Mouse (Mus musculus): ENCODE measurements around the gene Sirt7. TPM values are rescaled to one million over a fixed set of nuclear protein-coding genes. Genes with fewer than 3 reads are reported as not detected.

The Sirt7 gene
- 131 to 192 TPM (median 132 TPM) in 3 replicates for total RNA-seq (2017)

- no peak for ATAC-seq (replicated peaks; ENCODE audit: insufficient number of reproducible peaks, low FRiP score, low TSS enrichment, poor library complexity, severe bottlenecking)
These were observed at the start of gene Sirt7 for GRCm38 (mm10) chr11:120625152-120625775. Sirt7 (minus strand) TSS chr11:120625240.

DNA sequence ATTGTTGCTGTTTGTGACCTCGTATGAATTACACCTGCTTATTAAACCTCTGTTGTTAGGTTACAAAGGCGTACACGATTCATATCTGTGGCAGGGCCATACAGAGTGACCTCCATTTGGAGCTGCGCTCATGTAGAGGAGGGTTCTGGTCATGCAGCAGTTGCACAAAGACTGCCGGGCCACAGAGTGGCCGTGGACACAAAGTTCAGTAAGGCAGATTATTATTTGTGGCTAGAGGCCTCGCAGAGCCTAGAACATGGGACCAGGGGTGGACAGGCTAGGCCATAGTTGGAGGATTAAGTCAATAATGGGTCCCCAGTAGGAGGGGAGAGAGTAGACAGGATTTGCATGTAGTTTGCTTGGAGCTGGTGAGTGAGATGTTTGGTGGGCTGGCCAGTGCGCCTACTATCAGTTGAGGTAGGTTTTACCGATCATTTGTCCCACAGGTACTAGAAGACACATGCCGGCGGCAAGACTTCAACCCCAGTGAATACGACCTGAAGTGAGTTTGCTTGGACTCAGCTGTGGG is 48.6 kb upstream of the Sirt7 start:
- peak; percentile 3; the same call in 1 of the 2 replicates for ATAC-seq (replicated peaks; ENCODE audit: insufficient number of reproducible peaks, low FRiP score, low TSS enrichment, poor library complexity, severe bottlenecking)

GRCm38 (mm10) chr11:120672687-120673593 is 47.9 kb upstream of the Sirt7 start, which contains the start of gene Aspscr1:
Aspscr1 (plus strand) TSS chr11:120672973.
- ATAC-seq (replicated peaks; ENCODE audit: insufficient number of reproducible peaks, low FRiP score, low TSS enrichment, poor library complexity, severe bottlenecking): peak; percentile 87

GRCm38 (mm10) chr11:120666617-120667016 is 41.6 kb upstream of the Sirt7 start:
- ATAC-seq (replicated peaks; ENCODE audit: insufficient number of reproducible peaks, low FRiP score, low TSS enrichment, poor library complexity, severe bottlenecking): no peak

GRCm38 (mm10) chr11:120665406-120665805 is 40.4 kb upstream of the Sirt7 start:
- ATAC-seq (replicated peaks; ENCODE audit: insufficient number of reproducible peaks, low FRiP score, low TSS enrichment, poor library complexity, severe bottlenecking): no peak

DNA sequence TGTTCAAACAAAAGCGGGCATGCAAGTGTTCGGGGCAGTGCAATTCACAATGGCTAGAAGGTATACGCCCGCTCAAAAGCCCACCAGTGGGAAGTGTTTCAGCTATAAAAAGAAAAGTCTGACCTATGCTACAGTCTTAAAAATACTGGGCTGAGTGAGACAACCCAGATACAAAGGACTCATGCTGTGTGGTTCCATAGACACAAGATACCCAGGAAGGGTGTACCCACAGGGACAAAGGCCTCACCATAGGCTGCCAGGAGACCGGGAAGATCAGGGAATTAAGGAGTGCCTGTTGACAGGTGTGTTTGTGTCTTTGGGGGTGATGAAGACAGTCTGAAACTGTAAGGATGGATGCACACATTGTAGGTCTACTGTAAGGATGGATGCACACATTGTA is 38.7 kb upstream of the Sirt7 start:
- no peak for ATAC-seq (replicated peaks; ENCODE audit: insufficient number of reproducible peaks, low FRiP score, low TSS enrichment, poor library complexity, severe bottlenecking)

DNA sequence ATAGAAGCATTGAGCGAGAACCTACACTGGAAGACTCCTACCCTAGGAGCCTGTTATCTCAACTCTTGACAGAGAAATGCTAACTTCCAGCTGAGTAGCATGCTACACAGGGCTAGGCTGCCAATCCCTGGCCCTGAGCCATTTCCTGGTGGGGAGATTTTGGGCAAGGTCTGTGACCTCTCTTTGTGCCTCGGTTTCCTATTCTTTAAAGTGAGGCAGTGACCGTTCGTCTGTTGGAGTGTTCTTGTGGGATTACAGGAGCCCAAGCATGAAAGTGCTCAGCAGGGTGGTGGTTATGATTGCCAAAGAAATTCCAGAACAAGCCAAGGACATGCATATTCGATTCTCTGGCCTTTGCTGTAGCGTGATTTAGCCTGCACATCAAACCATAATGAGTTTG is 37.7 kb upstream of the Sirt7 start:
- no peak for ATAC-seq (replicated peaks; ENCODE audit: insufficient number of reproducible peaks, low FRiP score, low TSS enrichment, poor library complexity, severe bottlenecking)

GRCm38 (mm10) chr11:120661076-120661460 is 36.0 kb upstream of the Sirt7 start, which contains the start of gene Notum:
Notum (minus strand) TSS chr11:120661175.
- ATAC-seq (replicated peaks; ENCODE audit: insufficient number of reproducible peaks, low FRiP score, low TSS enrichment, poor library complexity, severe bottlenecking): no peak

DNA sequence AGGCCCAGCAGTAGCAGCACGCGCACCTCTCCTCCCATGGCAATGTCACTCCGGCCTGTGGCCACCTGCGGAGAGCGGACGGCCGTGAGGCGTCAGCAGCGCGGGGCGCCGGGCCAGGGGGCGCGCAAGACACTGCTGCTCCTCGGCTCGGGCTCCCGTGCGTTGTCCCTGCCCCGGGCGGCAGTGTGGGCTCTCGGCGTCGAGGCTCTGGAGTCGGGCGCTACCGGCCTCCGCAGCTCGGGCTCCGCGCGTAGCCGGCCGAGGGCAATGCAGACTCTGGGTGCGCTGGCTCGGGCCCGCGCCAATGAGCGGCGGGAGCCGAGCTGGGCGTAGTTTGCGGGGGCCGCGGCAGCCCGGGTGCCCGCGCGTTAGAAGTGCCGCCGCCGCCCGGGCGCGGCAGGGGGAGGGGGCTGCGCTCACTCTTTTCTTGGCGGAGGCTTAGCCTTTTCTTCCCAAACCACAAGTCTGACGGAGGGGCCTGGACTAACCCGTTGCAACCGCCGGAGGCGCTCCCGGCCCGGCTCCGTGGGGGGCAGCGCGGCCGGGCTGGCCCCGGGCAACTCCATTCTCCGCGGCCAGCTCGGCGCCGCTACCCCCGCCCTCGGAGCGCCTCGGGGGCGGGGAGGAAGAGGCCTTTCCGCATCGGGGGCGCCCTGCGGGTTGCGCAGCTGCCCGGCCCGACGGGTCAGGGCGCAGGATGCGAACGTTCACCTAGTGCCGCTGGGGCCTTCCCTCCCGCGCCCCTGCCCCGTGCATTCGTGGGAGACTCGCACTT is 35.4 kb upstream of the Sirt7 start:
- no peak for ATAC-seq (replicated peaks; ENCODE audit: insufficient number of reproducible peaks, low FRiP score, low TSS enrichment, poor library complexity, severe bottlenecking)

DNA sequence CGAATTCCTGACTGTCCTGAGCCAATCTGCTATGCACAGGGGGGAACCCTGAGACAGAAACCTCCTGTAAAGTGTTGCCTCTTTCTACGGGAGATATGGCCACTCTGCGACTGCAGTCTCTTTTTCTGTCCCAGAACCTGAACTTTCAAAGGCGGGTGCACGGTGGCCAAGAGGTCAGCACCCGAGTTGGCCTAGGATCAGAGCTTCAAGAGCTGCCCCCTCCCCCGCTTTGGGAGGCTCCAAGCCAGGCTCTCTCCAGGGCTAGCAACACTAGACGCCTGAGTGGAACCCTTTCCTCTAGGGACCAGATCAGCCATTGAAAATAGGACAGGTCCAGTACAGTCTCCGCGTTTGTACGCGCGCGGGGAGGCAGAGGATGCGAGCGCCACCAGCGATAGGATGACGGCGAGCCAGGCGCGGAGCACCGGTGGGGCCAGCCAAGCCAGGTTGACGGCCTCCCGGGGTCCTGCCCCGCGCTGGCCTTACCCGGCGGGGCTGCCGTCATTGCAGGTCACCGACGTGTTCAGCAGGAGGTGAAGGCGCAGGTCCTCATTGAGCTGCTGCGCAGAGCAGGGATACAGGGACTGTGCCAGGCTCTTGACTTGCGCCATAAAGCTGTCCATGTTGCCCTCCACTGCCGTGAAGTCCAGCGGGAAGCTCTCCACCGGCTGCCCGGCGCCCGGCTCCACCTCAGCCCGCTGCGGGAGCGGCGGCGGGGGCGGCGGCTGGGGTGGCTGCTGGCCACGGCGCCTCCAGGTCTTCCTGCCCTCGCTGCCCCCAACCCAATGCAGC is 34.7 kb upstream of the Sirt7 start:
- no peak for ATAC-seq (replicated peaks; ENCODE audit: insufficient number of reproducible peaks, low FRiP score, low TSS enrichment, poor library complexity, severe bottlenecking)

DNA sequence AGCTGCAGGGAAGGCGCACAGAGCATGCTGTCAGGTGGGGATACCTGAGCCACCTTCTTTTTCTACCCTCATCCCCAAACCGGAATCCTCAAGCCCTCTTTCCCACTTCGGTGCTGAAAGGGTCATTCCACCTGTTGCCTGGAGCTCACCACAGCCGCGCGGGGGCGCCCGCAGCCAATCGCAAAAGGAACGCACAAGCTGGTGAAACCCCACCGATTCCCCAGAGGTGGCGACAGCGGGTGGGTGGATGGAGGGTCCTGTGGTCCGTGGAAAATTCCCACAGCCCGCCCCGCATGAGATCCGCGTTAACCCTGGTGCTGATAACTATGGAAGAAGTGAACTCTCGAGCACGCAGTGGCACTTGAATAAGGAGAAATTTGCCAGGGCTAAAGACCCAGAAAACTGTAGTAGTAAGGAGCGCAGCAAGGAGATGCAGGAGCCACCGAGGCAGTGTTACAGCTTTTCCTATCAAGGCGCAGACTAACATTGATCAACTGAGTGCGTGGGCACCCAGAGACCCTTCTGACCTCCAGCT is 33.9 kb upstream of the Sirt7 start:
- ATAC-seq (replicated peaks; ENCODE audit: insufficient number of reproducible peaks, low FRiP score, low TSS enrichment, poor library complexity, severe bottlenecking): peak; percentile 44; the same call in 1 of the 2 replicates

DNA sequence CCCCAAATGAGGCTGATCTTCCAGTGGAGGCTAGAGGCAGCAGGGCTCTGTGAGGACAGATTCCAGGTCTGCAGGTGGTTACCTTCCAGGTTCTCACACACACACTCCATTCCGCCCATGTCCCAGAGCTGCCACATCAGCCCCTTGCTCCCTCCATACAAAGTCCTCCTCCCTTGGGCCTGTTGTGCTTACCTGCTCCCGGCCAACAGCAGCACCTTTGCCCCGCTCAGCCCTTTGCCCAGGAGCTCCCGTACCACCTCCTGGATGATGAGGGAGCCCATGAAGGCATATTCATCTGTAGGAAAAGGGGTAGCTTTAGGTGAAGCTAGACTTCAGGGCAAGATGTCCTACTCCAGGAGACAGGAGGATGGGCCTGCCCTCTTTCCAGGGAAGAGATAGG is 32.3 kb upstream of the Sirt7 start:
- ATAC-seq (replicated peaks; ENCODE audit: insufficient number of reproducible peaks, low FRiP score, low TSS enrichment, poor library complexity, severe bottlenecking): no peak

- no peak for ATAC-seq (replicated peaks; ENCODE audit: insufficient number of reproducible peaks, low FRiP score, low TSS enrichment, poor library complexity, severe bottlenecking)
These were observed 29.7 kb upstream of the Sirt7 start for GRCm38 (mm10) chr11:120654741-120655140.

- no peak for ATAC-seq (replicated peaks; ENCODE audit: insufficient number of reproducible peaks, low FRiP score, low TSS enrichment, poor library complexity, severe bottlenecking)
These were observed 26.8 kb upstream of the Sirt7 start for GRCm38 (mm10) chr11:120651872-120652271.

- ATAC-seq (replicated peaks; ENCODE audit: insufficient number of reproducible peaks, low FRiP score, low TSS enrichment, poor library complexity, severe bottlenecking): no peak
These were observed 23.0 kb upstream of the Sirt7 start, which contains the start of gene Myadml2 for GRCm38 (mm10) chr11:120648001-120648476. Myadml2 (minus strand) TSS chr11:120648158.

- ATAC-seq (replicated peaks; ENCODE audit: insufficient number of reproducible peaks, low FRiP score, low TSS enrichment, poor library complexity, severe bottlenecking): no peak
These were observed 22.2 kb upstream of the Sirt7 start for GRCm38 (mm10) chr11:120647047-120647830.

DNA sequence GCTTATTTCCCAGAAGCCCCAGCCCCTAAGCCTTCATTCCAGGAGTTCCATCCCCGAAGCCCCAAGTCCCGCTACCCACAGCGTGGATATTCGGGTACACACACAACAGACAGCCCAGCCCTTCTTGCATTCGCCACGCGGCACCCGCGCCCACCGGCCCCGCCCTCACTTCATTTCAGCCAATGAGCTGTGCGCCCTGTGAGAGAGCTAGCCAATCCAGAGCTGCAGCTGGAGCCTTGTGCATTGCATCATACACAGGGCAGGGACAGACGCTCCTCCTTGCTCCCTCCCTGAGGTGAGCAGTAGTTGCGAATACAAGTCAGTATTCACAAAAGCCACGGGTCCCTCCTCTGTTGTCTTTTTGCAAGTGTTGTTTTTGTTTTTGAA is 18.6 kb upstream of the Sirt7 start, which contains the start of gene Pycr1:
Gene Pycr1 (minus strand): TSS at position 169 of the 387 bp plus-strand sequence.
- peak; percentile 94 for ATAC-seq (replicated peaks; ENCODE audit: insufficient number of reproducible peaks, low FRiP score, low TSS enrichment, poor library complexity, severe bottlenecking)
